Mouse (Mus musculus) kidney, adult 2 months (tissue): ENCODE data around the gene Ube2s.

Experiments
- CTCF ChIP-seq: fragments of 200-500 bp; conservative IDR thresholded peaks from 2 replicates; pipeline ENCODE4 v1.5.1; 2011; ENCODE audit warnings: low read depth, mild to moderate bottlenecking, control low read depth, low read length, moderate library complexity, mixed read lengths; ENCODE audit not compliant: insufficient read depth, insufficient read length
- POLR2A ChIP-seq: fragments of 200-500 bp; IDR thresholded peaks from one replicate; pipeline ENCODE4 v1.6.1; 2011; ENCODE audit warnings: low read depth, low read length, control low read depth

- TF ChIP-seq POLR2A = no peak
- TF ChIP-seq CTCF = no peak
Measured at GRCm38 (mm10) chr7:4744886-4745285, 67.5 kb downstream of the Ube2s start.
